Mouse (Mus musculus) stomach, postnatal 0 days (tissue): ENCODE results near the gene Slc8a1.

Experiments
- CTCF ChIP-seq: IDR thresholded peaks from 2 replicates; pipeline ENCODE4 v1.5.1; 2016; ENCODE audit warnings: antibody characterized with exemption, low read depth, mild to moderate bottlenecking, moderate library complexity
- EP300 ChIP-seq: optimal IDR thresholded peaks from 2 replicates; pipeline ENCODE3; 2016; ENCODE audit warnings: antibody characterized with exemption

- TF ChIP-seq CTCF, result no peak
- TF ChIP-seq EP300, result no peak
Measured at GRCm38 (mm10) chr17:81524826-81525225, 213.4 kb downstream of the Slc8a1 start.
